Mouse (Mus musculus) spleen, adult 18-20 months (tissue): ENCODE results near the gene Chka.
A peak's percentile ranks its signal among the peaks of the same experiment; 100 is the strongest.

Experiments
- DNase-seq, 2 experiments: peaks; one replicate each; pipeline ENCODE4 v3.0.0; 2022; ENCODE audit warnings: mixed read lengths in 2 of 2

Chka gene

DNA sequence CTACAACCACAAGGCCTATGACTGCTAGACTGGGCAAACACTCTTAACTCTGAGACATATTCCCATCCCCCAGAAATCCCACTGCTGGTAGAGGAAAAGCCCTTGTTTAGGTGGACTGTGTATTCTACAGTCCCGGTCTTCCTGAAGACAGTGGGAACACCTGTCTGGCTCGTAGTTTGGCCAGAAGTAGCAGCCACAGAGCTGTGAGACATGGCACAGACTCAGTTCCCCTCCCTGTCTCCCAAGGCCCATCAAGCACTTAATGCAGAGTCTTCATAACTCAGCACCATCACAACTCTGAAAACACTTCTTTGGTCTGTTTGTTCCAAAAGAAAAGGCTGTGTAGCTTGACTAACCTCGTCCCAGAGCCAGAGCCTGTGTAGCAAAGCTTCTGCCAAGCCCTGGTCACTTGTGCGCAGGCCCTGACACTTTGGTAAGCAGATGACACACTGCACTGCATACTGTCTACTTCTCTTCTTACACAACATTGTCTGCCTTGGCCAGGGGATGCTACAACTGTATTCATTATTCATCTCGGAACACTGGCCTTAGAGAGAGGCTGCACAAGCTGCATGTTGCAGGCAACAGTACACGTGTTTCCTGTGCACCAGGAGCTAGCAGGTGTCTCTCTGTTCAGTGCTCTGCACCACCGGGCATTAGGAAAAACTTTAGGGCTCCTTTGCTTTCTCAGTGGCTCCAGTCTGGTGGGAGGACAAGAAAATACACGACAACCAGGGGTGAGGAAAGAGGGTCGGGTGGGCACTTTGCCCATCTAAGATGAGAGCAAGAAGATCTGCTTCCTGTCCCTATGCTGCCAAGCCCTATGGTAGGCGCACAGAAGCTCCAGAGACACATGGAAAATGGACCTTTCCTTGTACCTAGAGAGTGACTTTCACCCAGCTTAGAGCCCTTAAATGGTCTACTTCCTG, 4.6 kb upstream of the Chka start:
- DNase-seq = no peak

GRCm38 (mm10) chr19:3847711-3848110, 3.9 kb upstream of the Chka start:
- DNase-seq = no peak

DNA sequence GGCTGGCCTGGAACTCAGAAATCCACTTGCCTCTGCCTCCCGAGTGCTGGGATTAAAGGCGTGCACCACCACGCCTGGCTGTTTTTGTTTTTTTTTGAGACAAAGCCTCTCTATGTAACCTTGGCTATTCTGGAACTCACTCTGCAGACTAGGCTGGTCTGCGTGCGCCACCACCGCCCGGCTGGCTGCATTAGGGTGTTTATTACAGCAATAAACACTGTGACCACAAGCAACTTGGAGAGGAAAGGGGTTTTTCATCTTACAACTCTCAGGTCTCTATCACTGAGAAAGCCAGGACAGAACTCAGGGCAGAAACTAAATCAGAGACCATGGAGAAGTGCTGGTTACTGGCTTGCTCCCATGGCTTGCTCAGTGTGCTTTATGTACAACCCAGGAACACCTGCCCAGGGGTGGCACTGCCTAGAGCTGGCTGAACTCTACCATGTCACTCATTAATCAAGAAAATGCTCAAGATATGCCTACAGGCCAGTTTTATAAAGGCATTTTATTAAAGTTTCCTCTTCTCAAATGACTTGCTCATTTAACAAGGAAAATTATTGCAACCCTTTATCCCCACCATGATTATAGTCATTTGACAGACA, 3.3 kb upstream of the Chka start:
- no peak for DNase-seq

DNA sequence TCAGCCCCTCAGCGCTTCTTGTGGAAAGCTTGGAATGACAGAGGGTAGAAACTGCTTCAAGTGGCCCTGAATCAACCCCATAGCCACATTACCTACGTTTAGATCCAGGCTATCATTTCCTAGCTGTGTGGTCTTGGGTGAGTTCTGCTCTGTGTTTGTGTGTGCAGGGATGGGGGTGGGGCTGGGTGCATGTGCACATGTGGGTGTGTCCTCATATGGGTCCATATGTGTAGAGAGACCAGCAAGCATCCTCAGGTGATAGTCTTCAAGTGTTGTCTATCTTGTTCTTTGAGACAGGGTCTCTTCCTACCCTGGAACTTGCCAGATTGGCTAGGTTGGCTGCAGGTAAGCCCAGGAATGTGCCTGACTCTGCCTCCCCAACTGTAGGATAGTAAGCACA, 2.3 kb upstream of the Chka start:
- no peak for DNase-seq

- no peak for DNase-seq
Observed at GRCm38 (mm10) chr19:3850076-3850475, 1.5 kb upstream of the Chka start.

DNA sequence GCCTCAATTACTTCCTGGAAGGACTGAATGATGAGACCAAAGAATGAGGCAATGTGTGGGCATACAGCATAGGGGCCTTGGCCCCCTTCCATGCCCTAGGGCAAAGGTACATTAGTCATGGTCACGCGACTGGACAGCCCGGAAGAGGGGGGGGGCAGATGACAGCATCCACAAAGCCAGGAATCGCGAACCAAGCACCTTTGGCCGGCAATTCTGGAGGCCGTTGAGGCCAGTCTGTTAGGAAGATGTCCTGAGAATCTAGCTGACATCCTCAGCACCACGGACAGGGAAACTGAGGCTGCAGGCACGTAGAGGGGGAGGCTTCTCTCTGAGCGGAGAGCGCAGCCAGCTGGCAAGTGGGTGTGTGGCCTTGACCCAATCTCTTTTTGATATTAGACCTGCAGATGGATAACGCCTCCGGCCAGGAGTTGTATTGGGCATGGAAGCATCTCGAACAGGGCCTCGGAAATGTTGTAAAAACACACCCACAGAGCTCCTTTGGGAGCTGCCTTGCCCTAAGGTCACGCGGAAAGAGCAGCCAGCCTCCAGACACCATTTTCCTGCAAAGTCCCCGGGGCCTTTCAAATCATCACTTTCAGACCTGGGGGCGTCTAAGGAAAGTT, 615 bp upstream of the Chka start:
- peak in 1 of 2 experiments; percentile 21 for DNase-seq

GRCm38 (mm10) chr19:3851979-3852681, 557 bp downstream of the Chka start:
- peak; percentile 38 to 54 for DNase-seq

DNA sequence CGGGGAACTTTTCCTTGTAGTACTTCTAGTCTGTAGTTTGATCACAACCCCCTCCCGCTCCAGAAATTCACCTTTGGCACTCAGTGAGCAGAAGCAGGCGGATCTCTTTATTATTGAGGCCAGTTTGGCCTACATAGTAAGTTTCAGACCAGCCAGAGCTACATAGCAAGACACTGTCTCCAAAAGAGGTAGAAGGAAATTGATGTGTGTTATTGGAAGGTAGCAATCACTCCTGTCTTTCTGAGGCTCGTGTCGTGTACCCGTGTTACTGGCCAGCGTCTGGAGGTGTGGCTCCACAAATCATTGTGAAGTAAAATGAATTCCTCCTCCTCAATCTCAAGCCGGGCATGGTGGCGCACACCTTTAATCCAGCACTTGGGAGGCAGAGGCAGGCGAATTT, 1.5 kb downstream of the Chka start:
- DNase-seq = no peak

- no peak for DNase-seq
Observed at GRCm38 (mm10) chr19:3853891-3854290, 2.3 kb downstream of the Chka start.

DNA sequence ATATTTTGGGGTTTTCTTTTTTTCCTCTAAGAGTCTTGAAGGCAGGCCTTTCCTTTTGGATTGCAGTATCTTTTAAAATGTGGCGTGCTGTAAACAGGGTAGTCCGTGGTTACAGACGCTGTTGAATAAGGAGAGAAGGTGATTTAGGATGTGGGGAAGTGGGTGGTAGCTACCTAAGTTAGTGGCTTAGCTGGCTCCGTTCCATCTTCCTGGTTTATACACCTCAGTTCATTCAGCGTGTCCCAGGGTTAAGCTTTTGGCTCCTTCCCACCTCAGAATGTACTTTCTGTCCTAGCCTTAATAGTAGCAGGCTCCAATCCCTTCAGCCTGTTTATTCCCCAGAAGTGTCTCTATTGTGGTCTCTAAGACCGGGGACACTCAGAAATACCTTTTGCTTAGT, 3.5 kb downstream of the Chka start:
- DNase-seq = no peak

DNA sequence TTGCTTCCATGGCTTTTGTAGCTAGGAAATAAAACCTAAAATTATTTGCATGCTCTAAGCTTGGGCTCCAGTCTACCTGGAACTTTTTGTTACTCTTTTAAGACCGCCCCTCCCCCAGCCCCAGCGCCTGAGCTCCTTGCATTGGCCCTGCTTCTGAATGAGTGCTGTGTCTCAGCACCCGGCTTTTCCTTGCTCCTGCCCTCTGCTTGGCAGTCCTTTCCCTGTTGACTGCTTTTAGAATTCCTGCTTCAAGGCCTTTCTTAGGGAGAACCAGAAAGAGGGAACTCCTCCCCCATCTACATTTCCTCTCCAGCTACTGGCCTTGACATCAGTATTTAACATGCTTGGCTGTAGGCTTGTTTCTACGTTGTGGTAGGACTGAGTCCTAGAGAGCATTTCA, 4.0 kb downstream of the Chka start:
- no peak for DNase-seq

GRCm38 (mm10) chr19:3857220-3857619, 5.6 kb downstream of the Chka start:
- DNase-seq = no peak

DNA sequence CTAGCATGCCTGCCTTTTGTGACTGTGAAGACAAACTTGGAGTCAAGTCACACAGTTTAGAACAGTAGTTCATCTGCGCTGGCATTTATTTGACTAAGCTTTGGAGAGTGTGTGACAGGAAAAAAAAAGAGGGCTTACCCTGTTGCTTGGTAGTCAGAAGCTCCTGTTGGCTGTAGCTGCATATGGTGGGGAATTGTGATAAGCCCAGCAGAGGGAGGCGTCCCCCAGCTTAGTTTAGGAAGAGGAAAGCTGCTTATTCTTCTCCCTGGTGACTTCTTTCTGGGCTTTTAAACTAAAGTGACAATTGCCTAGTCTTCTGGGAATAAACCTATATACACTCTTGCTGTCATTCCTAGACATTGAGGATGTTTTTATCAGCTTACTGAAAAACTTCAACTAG, 11.1 kb downstream of the Chka start:
- DNase-seq = no peak

GRCm38 (mm10) chr19:3864960-3865359, 13.4 kb downstream of the Chka start:
- no peak for DNase-seq

DNA sequence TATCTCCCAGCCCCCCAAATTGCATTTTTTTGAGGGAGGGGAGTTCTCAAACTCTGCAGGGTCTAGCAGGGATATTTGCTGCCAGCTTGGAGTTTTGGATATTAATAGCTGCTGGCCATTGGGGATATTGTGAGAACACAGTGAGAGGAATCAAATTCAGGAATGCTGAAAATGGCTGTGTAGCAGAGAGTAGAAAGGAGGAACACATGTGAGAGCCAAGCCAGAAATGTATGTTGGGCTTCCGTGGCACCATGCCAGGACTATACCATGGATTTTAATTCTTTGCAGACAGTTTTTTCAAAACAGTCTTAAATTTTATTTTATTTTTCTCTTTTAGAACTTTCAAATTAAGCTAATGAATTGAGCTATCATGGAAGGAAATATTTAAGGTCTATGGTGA, 16.7 kb downstream of the Chka start:
- DNase-seq = no peak

DNA sequence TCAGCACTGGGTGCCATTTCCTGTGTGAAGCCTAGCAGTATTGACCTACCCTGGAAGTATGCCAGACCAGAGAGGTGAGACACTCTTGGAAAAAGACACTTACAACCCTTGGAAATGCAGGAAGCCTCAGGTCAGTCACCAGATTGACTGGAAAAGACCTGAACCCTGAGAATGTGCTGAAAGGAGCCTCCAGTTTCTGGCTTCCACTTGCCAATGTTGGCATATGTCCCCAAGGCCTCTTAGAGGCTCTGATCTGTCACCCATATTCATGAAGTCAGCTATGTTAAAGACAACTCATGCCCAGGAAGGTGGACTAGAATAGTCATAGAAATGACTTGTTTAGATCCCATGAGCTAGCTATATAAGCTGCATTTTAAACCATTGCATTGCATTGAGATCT, 19.9 kb downstream of the Chka start:
- no peak for DNase-seq

- no peak for DNase-seq
Observed at GRCm38 (mm10) chr19:3872373-3872772, 20.8 kb downstream of the Chka start.

DNA sequence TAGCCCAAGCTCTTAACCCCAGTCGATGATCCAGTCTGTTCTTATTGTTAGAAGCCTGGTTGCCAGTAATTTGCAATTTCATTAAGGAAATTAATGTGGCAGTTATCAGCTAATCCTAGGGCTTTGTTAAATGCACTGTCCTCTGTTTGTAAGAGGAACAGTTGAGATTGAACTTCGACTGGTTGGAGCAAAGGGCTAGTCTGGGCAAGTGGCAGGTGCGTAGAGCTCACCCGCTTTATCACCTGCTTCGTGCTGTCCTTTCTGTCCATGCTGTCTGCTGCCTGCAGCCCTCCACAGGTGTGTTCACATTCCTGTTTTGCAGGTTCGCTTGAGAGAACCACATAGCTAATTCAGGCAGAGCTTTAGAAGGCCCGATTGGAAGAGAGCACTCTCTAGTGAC, 23.5 kb downstream of the Chka start:
- DNase-seq = no peak

- DNase-seq = no peak
Observed at GRCm38 (mm10) chr19:3880054-3880848, 28.7 kb downstream of the Chka start.

DNA sequence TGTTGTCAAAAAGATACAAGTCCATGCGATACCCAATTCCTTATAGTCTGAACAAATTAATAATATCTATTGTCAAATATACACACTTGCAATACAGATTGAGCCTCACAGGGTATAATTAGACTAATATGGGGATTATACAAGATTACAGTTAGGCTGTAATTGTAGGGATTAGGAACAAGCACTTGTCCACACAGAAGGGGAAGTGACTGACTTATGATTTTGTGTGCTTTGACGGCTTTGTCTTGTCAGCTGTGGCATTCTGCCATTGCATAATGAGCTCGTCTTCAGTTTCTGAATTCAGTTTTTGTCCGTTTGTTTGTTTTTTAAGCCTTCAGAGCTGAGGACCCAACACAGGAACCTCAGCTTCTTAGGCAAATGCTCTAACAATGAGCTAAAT, 30.6 kb downstream of the Chka start:
- DNase-seq = no peak

GRCm38 (mm10) chr19:3884325-3884990, 32.9 kb downstream of the Chka start:
- no peak for DNase-seq

- DNase-seq = no peak
Observed at GRCm38 (mm10) chr19:3889096-3889495, 37.5 kb downstream of the Chka start.
